Mouse (Mus musculus) C3H10T1/2 (cell line): ENCODE data around the gene Trp53bp1. TPM values are rescaled to one million over a fixed set of nuclear protein-coding genes. Genes with fewer than 3 reads are reported as not detected.

Source experiments
- polyA plus RNA-seq, 2 experiments: library from polyadenylated mRNA; unstranded; fragments of >200 nt; fragmentation: generic; extraction: Trizol; gene quantifications; one replicate each; pipeline ENCODE4 v1.2.1; 2012; ENCODE audit warnings: missing spikeins in 2 of 2

Trp53bp1 gene
- polyA plus RNA-seq: 10 to 100 TPM in 1 of 2 experiments, 1 to 10 TPM in 1; 1.9 to 16.1 TPM

GRCm38 (mm10) chr2:121271236-121271927 lies at the start of gene Trp53bp1:
Gene Trp53bp1 (minus strand): TSS chr2:121271407.

GRCm38 (mm10) chr2:121288901-121289729 lies 17.9 kb upstream of the Trp53bp1 start, which contains the start of gene Map1a:
Gene Map1a (plus strand): TSS chr2:121289600.

GRCm38 (mm10) chr2:121170980-121171742 lies 100.0 kb downstream of the Trp53bp1 start, which contains the start of gene Zscan29:
Gene Zscan29 (minus strand): TSS chr2:121171125.

GRCm38 (mm10) chr2:121170481-121170971 lies 100.7 kb downstream of the Trp53bp1 start, which contains the start of gene Tubgcp4:
Gene Tubgcp4 (plus strand): TSS chr2:121170654.

Other genes starting within 250 kb of the Trp53bp1 start
- gene Epb42, start 234.3 kb downstream of the Trp53bp1 start, polyA plus RNA-seq: not detected
- gene Tgm5, start 185.6 kb downstream of the Trp53bp1 start, polyA plus RNA-seq: 10 to 100 TPM in 1 of 2 experiments, under 1 TPM in 1; 0.08 to 10.2 TPM
- gene Tgm7, start 161.6 kb downstream of the Trp53bp1 start, polyA plus RNA-seq: not detected
- 1 to 10 TPM in 1 of 2 experiments, under 1 TPM in 1; 0.12 to 1.8 TPM for gene Adal, start 131.0 kb downstream of the Trp53bp1 start, polyA plus RNA-seq
- gene Lcmt2, start 130.8 kb downstream of the Trp53bp1 start, polyA plus RNA-seq: 1 to 10 TPM; 1.3 to 2.5 TPM
- 10 to 100 TPM in 1 of 2 experiments, 1 to 10 TPM in 1; 3.5 to 12.2 TPM for gene Tubgcp4, start 100.8 kb downstream of the Trp53bp1 start, polyA plus RNA-seq
- gene Zscan29, start 100.3 kb downstream of the Trp53bp1 start, polyA plus RNA-seq: 1 to 10 TPM in 1 of 2 experiments, under 1 TPM in 1; 0.96 to 3.4 TPM
- 10 to 100 TPM in 1 of 2 experiments, 1 to 10 TPM in 1; 9.6 to 20.3 TPM for gene Map1a, start 18.2 kb upstream of the Trp53bp1 start, polyA plus RNA-seq
- gene Ppip5k1, start 84.0 kb upstream of the Trp53bp1 start, polyA plus RNA-seq: 1 to 10 TPM; 1.7 to 5.2 TPM
- under 1 TPM; 0.33 to 0.79 TPM for gene Ckmt1, start 86.3 kb upstream of the Trp53bp1 start, polyA plus RNA-seq
- not detected for gene Strc, start 115.8 kb upstream of the Trp53bp1 start, polyA plus RNA-seq
- gene Pdia3, start 142.4 kb upstream of the Trp53bp1 start, polyA plus RNA-seq: 100 to 1,000 TPM in 1 of 2 experiments, 10 to 100 TPM in 1; 29.7 to 200 TPM
- 1 to 10 TPM in 1 of 2 experiments, under 1 TPM in 1; 0.56 to 2.3 TPM for gene Catsper2, start 142.4 kb upstream of the Trp53bp1 start, polyA plus RNA-seq
- gene Ell3, start 172.9 kb upstream of the Trp53bp1 start, polyA plus RNA-seq: under 1 TPM in 1 of 2 experiments, not detected in 1; 0.14 TPM
- gene Serf2, start 177.8 kb upstream of the Trp53bp1 start, polyA plus RNA-seq: 1,000 to 10,000 TPM in 1 of 2 experiments, 100 to 1,000 TPM in 1; 627 to 1,090 TPM
- 10 to 100 TPM; 12.1 to 14.8 TPM for gene Hypk, start 181.9 kb upstream of the Trp53bp1 start, polyA plus RNA-seq
- under 1 TPM in 1 of 2 experiments, not detected in 1; 0.55 TPM for gene Serinc4, start 185.4 kb upstream of the Trp53bp1 start, polyA plus RNA-seq
- 10 to 100 TPM in 1 of 2 experiments, 1 to 10 TPM in 1; 1.0 to 11.0 TPM for gene Mfap1b, start 202.7 kb upstream of the Trp53bp1 start, polyA plus RNA-seq
- 1 to 10 TPM in 1 of 2 experiments, under 1 TPM in 1; 0.75 to 9.4 TPM for gene Mfap1a, start 235.3 kb upstream of the Trp53bp1 start, polyA plus RNA-seq
- gene Wdr76, start 235.3 kb upstream of the Trp53bp1 start, polyA plus RNA-seq: 1 to 10 TPM in 1 of 2 experiments, under 1 TPM in 1; 0.37 to 1.7 TPM